Mouse (Mus musculus): ENCODE measurements at regions not wholly inside any gene's neighbourhood (a gene's known extent, or its start where the extent isn't known, plus 50 kb on each side); places are given as distances from the start of the nearest gene placed in this dataset.

- ATAC-seq (ENCODE audit: poor library complexity, severe bottlenecking), result no peak
Measured at GRCm38 (mm10) chr10:60892730-60893129, 61.3 kb upstream of the Unc5b start.

GRCm38 (mm10) chr10:60891476-60892170 is 60.2 kb upstream of the Unc5b start:
- ATAC-seq (ENCODE audit: poor library complexity, severe bottlenecking), result no peak

GRCm38 (mm10) chr10:60889792-60890191 is 58.4 kb upstream of the Unc5b start:
- no peak for ATAC-seq (ENCODE audit: poor library complexity, severe bottlenecking)

- no peak for ATAC-seq (ENCODE audit: poor library complexity, severe bottlenecking)
Measured at GRCm38 (mm10) chr10:60888541-60888940, 57.2 kb upstream of the Unc5b start.

- no peak for ATAC-seq (ENCODE audit: poor library complexity, severe bottlenecking)
Measured at GRCm38 (mm10) chr10:60885348-60886275, 54.2 kb upstream of the Unc5b start.

- ATAC-seq (ENCODE audit: poor library complexity, severe bottlenecking), result no peak
Measured at GRCm38 (mm10) chr10:60884806-60885205, 53.4 kb upstream of the Unc5b start.

All from megakaryocyte, adult 5-6 weeks (primary cell).